Mouse (Mus musculus): ENCODE results near the gene Snx10.
A peak's percentile ranks its signal among the peaks of the same experiment; 100 is the strongest.

Gene Snx10

DNA sequence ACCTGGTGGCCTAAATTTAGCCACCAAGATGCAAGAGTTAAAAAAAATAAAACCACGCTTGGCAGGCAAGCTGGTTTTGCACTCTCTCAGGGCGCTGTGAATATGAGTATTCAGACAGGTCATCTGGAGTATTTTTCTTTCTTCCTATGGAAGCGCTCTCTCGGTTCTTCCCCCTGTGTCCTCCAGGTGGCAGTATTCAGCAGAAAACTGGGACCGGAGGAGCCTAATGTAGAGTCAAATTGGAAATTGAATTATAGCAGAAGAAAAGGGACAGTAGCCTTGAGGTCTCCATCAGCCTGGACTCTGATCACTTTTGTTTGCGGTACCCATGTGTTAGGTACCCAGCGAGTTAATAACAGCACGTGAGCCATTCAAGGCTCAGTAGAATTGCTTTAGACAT, 62.3 kb downstream of the Snx10 start:
- DNase-seq (ENCODE audit: low spot score): no peak

- no peak for DNase-seq (ENCODE audit: low spot score)
These were observed 63.6 kb downstream of the Snx10 start for GRCm38 (mm10) chr6:51587266-51587665.

GRCm38 (mm10) chr6:51591264-51591663, 67.6 kb downstream of the Snx10 start:
- DNase-seq (ENCODE audit: low spot score): no peak

GRCm38 (mm10) chr6:51591844-51592243, 68.1 kb downstream of the Snx10 start:
- no peak for DNase-seq (ENCODE audit: low spot score)

DNA sequence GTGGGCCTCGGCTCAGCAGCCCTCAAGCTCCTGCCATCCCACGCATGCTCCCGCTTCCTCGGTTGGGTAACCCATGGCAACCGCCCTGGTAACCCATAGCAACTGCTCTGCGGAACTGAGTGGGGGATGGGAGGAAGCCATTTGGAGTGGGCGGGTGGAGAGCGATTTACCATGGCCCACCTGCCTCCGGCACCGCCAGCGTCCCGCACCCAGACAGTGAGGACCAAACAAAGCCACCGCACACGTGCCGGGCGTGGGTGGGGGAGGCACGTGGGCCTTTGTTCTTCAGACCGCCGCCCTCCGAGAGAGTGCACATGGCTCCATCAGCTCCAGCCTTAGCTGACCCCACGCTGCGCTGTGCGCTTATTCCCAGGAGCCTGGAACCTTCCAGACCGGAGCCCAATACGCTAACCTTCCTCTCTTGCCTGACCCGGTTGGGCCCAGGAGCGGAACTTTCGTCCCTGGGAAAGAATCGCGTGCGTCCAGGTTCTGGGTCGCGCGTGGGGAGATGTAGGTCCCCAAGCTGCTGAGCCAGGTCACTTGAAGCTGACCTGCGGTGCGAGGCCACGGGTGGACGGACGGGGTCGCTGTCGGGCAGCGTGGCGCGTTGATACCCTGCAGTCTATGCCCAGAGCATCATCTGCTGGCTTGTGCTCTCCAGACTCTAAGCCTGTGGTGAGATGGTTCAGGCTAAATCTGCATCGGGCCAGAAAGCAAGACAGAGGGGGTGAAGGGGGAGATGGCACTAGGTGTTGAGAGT, 68.8 kb downstream of the Snx10 start:
- peak; percentile 23 for DNase-seq (ENCODE audit: low spot score)

- no peak for DNase-seq (ENCODE audit: low spot score)
These were observed 69.8 kb downstream of the Snx10 start for GRCm38 (mm10) chr6:51593446-51594035.

- DNase-seq (ENCODE audit: low spot score): peak; percentile 19
These were observed 70.8 kb downstream of the Snx10 start for GRCm38 (mm10) chr6:51594516-51594915.

DNA sequence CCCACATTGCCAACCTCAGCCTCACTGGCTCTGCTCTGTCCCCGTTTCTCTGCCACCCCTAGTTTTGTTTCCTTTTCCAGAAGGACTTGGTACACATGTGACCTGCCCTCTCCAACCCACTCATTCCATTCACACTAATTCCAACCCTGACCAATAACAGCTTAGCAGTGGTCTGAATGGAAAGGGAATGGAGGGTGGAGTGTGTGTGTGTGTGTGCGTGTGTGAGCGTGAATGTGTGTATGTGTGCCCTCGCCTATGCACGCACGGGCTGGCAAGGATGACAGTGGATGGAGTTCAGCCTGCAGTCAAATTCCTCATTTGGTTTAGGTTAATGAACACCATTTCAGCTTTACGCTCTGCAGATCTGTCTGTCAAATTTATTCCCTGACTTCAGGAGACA, 74.4 kb downstream of the Snx10 start:
- no peak for DNase-seq (ENCODE audit: low spot score)

DNA sequence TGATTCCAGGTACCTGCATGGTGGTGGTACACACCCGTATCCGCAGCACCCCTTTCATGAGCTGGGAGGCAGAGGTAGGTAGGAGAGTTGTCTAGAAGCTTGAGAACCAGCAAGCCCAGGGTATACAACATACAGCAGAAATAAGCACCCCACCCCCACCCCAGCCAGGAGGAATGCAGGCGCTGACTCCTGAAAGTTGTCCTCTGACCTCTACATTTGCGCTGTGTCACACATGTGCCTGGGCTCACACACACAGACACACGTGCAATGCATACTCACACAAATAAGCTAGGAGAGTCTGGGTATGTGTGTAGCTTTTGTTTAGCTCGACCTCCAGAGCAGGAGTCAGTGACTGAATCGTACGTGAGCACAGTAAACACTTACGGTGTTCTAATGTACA, 76.7 kb downstream of the Snx10 start:
- DNase-seq (ENCODE audit: low spot score): no peak

DNA sequence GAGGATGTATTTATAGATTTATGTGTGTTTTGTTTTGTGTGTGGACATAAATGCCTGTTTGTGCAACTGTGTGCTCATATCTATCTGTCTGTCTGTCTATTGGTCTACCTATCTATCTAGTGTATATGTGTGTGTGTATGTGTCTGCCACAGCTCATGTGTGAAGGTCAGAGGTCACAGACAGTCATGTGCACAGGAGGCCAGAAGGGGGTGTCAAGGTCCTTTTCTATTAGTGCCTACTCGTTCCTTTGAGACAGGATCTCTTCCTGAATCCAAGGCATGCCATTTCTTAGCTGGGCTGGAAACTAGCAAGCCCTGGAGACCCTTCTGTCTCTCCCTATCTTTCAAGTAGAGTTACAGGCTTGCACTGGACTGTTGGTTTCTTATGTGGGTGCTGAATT, 78.6 kb downstream of the Snx10 start:
- no peak for DNase-seq (ENCODE audit: low spot score)

- no peak for DNase-seq (ENCODE audit: low spot score)
These were observed 80.0 kb downstream of the Snx10 start for GRCm38 (mm10) chr6:51603691-51604090.

GRCm38 (mm10) chr6:51606245-51606644, 82.5 kb downstream of the Snx10 start:
- no peak for DNase-seq (ENCODE audit: low spot score)

GRCm38 (mm10) chr6:51606803-51607202, 83.1 kb downstream of the Snx10 start:
- no peak for DNase-seq (ENCODE audit: low spot score)

GRCm38 (mm10) chr6:51611621-51612020, 87.9 kb downstream of the Snx10 start:
- DNase-seq (ENCODE audit: low spot score): no peak

DNA sequence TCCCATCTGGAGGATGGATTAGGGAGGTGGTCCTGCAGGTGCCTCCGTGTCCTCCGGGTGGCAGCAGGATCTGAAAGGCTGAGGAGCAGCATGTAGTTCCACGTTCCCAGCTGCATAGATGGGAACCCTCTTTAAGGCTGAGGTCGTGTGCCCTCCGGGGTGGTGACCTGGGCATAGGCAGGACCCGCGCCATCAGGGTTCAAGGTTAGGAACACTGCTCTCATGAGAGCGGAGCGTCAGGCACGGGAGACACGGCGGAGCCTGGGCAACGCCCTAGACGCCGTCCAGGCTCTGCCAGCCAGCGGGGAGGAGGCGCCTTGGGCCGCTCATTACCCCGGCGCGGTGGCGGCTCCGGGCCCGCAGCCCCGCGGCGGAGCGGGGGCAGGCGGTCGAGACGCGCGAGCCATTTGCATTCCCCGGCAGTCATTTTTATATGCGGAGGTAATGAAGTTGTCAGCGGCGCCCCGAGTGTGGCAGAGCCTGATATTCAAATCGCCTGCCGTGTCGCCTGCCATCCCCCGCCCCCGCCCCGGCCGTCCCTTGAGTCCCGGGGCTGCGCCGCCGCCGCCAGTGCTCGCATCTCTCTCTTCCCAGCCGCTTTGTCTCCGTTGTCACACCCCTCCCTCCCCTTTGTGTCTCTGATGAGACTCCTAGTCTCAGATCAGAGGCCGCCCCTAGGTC, 88.8 kb downstream of the Snx10 start:
- DNase-seq (ENCODE audit: low spot score): peak; percentile 8

GRCm38 (mm10) chr6:51613661-51614060, 90.0 kb downstream of the Snx10 start:
- DNase-seq (ENCODE audit: low spot score): no peak

- no peak for DNase-seq (ENCODE audit: low spot score)
These were observed 103.1 kb downstream of the Snx10 start for GRCm38 (mm10) chr6:51626843-51627242.

GRCm38 (mm10) chr6:51629671-51630070, 106.0 kb downstream of the Snx10 start:
- no peak for DNase-seq (ENCODE audit: low spot score)

GRCm38 (mm10) chr6:51630184-51630583, 106.5 kb downstream of the Snx10 start:
- no peak for DNase-seq (ENCODE audit: low spot score)

- DNase-seq (ENCODE audit: low spot score): no peak
These were observed 109.4 kb downstream of the Snx10 start for GRCm38 (mm10) chr6:51632928-51633662.

DNA sequence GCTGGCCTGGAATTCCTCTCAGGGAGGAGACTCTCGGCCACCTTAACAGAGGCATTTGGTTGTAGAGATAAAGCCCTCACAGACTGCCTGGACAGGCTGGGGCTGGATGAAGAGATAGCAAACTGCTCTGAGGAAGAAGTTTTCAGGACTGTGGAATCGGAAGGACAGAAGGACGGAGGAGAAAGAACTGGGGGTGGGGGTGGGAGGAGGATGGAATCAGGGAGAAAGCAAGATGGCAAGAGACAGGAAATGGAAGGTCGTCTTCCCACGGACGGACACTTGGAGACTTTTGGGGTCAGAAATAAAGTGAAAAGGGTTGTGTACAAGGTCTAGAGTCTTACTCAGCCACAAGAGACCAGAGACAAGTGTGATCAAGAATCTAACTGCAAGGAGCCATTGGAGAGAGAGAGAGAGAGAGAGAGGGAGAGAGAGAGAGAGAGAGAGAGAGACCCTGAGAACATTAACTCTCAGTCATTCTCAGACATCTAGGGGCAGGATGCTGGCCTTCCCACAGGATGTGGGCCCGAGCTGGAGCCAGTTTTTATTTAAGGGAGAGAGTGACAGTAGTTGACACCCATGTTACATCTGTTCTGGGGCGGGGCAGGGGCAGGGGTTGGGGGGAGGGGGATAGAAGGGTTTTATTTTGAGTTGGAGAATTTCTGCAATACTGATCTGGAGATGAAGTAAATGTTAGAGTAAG, 110.1 kb downstream of the Snx10 start:
- no peak for DNase-seq (ENCODE audit: low spot score)

GRCm38 (mm10) chr6:51636019-51636568, 112.4 kb downstream of the Snx10 start:
- no peak for DNase-seq (ENCODE audit: low spot score)
